Mouse (Mus musculus) E14TG2a.4 (cell line): Measurements from ENCODE around the gene Narfl.

ENCODE experiments used
- H3K27me3 ChIP-seq: 2 replicates; pipeline ENCODE4 v1.6.1; 2014; ENCODE audit warnings: low read length, control low read depth; ENCODE audit not compliant: insufficient read depth
- H3K36me3 ChIP-seq: 2 replicates; pipeline ENCODE4 v1.6.1; 2014; ENCODE audit warnings: low read length, control low read depth; ENCODE audit not compliant: insufficient read depth
- H3K4me1 ChIP-seq: replicated peaks from 2 replicates; pipeline ENCODE4 v1.6.1; 2014; ENCODE audit warnings: low read depth, low read length, control low read depth
- H3K4me3 ChIP-seq: replicated peaks from 2 replicates; pipeline ENCODE4 v1.5.1; 2014; ENCODE audit warnings: mild to moderate bottlenecking, low read length
- H3K9me3 ChIP-seq: 2 replicates; pipeline ENCODE4 v1.6.1; 2014; ENCODE audit warnings: low read length, control low read depth
- CTCF ChIP-seq: conservative IDR thresholded peaks from 2 replicates; pipeline ENCODE4 v1.5.1; 2014; ENCODE audit warnings: low read length
- NANOG ChIP-seq: IDR thresholded peaks from 2 replicates; pipeline ENCODE4 v1.6.1; 2014; ENCODE audit warnings: borderline replicate concordance, low read length, mixed read lengths
- POU5F1 ChIP-seq: IDR thresholded peaks from 2 replicates; pipeline ENCODE4 v1.6.1; 2014; ENCODE audit warnings: low read length, borderline replicate concordance

Narfl gene

DNA sequence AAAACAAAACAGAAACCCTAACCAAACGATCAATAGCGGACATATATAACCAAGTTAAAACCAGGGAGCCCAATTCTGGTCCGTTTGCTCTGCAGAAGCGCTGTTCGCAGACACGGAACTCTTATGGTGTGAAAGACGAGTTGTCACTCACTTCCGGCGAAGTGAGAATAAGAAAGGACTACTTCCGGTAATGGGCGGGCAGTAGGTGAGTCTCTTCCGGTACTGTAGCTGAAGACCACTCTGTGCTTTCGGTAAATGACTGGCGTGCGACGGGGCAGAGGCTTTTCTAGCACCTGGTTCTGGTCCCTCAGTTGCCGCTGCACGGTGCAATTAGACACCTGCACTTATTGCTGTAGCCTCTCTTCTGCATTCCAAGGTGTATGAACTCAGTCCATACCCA is 49.9 kb downstream of the Narfl start, which contains the start of gene Wdr24:
TSS of gene Wdr24 (plus strand) at position 176 of the 400 bp plus-strand sequence.
- Histone ChIP-seq H3K4me1 (peaks cover 70% of the 10 kb centered on the region), H3K27me3 (peaks cover 9% of the 10 kb centered on the region), H3K36me3 (peaks cover 37% of the 10 kb centered on the region), H3K4me3 (peak within 1 kb of the TSS; percentile 93), H3K9me3 (no peaks in the 10 kb centered on the region)
- TF ChIP-seq POU5F1 (no peak), NANOG (no peak), CTCF (no peak)

DNA sequence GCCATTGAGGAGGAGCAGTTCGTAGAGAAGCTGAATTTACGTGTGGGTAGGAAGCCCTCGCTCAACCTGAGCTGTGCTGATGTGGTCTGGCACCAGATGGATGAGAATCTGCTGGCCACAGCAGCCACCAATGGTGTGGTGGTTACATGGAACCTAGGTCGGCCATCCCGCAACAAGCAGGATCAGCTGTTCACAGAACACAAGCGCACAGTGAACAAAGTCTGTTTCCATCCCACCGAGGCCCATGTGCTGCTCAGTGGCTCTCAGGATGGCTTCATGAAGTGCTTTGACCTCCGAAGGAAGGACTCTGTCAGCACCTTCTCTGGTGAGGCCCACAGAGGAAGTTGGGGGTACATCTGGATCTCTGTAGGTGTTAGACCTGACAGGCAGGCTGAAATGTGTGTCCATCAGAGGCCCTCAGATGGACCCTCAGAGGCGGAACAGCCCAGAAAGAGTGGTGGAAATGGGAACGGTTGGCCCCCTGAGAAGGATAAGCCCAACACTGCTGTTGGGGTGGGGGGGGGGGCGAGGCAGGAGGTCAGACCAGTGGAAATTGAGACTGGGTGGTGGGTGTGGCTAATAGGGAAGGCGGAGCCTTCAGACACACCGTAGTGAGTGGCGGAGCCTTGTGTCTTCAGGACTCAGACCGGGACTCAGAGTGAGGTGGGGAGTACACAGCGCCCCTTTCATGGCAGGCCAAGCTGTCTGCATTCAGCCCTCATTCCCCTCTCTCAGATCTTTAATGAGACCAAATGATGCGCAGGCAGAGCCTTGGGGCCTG is 51.0 kb downstream of the Narfl start:
- no peak for TF ChIP-seq CTCF
- TF ChIP-seq NANOG, result no peak
- no peak for TF ChIP-seq POU5F1
- Histone ChIP-seq H3K4me1 (peaks cover 68% of the 10 kb centered on the region), H3K27me3 (no peaks in the 10 kb centered on the region), H3K4me3 (peak overlapping the region; percentile 93), H3K36me3 (peaks cover 40% of the 10 kb centered on the region), H3K9me3 (no peaks in the 10 kb centered on the region)

DNA sequence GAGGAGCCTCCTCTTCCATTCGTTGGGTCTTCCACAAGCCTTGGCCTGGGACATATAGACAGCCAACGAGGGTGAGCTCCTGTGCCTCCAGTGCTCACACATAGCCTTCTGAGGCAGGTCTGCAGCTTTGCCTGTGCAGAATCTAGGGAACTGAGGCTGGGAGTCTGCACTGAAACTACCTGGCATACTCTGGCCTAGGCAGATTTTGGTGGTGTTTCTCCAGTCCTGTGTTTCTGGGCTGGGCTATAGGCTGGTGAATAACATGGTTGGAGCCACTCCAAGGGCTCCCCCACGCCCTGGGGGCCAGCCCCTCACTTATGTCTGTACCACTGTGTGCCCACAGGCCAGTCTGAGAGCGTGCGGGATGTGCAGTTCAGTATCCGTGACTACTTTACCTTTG is 51.7 kb downstream of the Narfl start:
- peak overlapping the region; percentile 55 for H3K4me3 ChIP-seq
- TF ChIP-seq POU5F1 (no peak), NANOG (no peak)
- peaks cover 68% of the 10 kb centered on the region for H3K4me1 ChIP-seq
- H3K9me3 ChIP-seq, result no peaks in the 10 kb centered on the region
- no peaks in the 10 kb centered on the region for H3K27me3 ChIP-seq
- H3K36me3 ChIP-seq, result peaks cover 48% of the 10 kb centered on the region

DNA sequence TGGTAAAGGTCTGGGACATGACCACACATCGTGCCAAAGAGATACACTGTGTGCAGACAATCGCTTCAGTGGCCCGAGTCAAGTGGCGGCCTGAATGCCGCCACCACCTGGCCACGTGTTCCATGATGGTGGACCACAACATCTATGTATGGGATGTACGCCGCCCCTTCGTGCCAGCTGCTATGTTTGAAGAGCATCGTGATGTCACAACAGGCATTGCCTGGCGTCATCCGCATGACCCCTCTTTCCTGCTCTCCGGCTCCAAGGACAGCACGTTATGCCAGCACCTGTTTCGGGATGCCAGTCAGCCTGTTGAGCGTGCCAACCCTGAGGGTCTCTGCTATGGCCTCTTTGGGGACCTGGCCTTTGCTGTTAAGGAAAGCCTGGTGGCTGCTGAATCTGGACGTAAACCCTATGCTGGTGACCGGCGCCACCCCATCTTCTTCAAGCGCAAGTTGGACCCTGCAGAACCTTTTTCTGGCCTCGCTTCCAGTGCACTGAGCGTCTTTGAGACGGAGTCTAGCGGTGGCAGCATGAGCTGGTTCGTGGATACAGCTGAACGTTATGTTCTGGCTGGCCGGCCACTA is 52.5 kb downstream of the Narfl start:
- TF ChIP-seq POU5F1 (no peak), CTCF (no peak), NANOG (no peak)
- H3K4me3 ChIP-seq, result peak overlapping the region; percentile 55
- H3K4me1 ChIP-seq, result peaks cover 76% of the 10 kb centered on the region
- H3K36me3 ChIP-seq, result peaks cover 55% of the 10 kb centered on the region
- H3K9me3 ChIP-seq, result no peaks in the 10 kb centered on the region
- H3K27me3 ChIP-seq, result no peaks in the 10 kb centered on the region

DNA sequence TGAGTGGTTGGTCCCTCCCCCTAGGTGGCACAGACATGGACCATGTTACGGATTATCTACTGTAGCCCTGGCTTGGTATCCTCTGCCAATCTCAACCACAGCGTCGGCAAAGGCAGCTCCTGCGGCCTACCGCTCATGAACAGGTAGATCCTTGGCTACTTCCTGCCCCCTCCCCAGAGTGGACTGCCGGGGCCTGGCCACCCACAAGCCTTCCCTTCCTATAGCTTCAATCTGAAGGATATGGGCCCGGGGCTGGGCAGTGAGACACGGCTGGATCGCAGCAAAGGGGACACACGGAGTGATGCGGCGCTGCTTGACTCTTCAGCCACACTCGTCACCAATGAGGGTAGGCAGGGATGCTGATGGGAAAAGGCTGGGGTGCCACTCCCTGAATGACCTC is 53.4 kb downstream of the Narfl start:
- TF ChIP-seq CTCF, result no peak
- no peak for TF ChIP-seq NANOG
- no peak for TF ChIP-seq POU5F1
- Histone ChIP-seq H3K9me3 (no peaks in the 10 kb centered on the region), H3K27me3 (no peaks in the 10 kb centered on the region), H3K4me1 (peaks cover 85% of the 10 kb centered on the region), H3K4me3 (0 out of 2 replicates have a peak overlapping the region, but pooled peaks have one; percentile 95), H3K36me3 (peaks cover 65% of the 10 kb centered on the region)

DNA sequence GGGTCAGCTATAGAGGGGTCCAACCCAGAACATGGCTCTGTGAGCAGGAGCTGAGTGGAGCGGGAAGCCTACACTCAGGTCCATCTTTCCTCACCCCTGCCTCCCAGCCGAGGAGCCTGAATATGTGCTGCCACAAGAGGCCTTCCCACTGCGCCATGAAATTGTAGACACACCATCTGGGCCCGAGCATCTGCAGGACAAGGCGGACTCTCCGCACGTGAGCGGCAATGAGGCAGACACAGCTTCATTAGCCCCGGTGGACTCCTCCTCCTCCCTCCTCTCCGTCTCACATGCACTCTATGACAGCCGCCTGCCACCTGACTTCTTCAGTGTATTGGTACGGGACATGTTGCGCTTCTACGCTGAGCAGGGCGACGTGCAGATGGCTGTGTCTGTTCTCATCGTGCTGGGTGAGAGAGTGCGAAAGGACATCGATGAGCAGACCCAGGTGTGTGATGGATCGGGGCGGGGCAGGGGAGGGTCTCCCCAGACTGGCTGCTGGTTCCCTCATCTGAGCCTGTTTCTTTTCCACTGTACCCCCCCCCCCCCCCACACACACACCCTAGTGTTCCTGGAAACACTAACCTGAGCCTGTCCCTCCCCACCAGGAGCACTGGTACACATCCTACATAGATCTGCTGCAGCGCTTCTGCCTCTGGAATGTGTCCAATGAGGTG is 54.1 kb downstream of the Narfl start:
- TF ChIP-seq CTCF (no peak), POU5F1 (no peak), NANOG (no peak)

DNA sequence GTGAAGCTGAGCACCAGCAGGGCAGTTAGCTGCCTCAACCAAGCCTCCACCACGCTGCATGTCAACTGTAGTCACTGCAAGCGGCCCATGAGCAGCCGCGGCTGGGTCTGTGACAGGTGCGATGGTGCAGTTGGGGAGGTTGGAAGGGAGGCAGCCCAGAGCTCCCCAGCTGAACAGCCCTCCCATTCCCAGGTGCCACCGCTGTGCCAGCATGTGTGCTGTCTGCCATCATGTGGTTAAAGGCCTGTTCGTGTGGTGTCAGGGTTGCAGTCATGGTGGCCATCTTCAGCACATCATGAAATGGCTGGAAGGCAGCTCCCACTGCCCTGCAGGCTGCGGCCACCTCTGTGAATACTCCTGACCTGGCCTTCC is 54.6 kb downstream of the Narfl start:
- H3K9me3 ChIP-seq, result no peaks in the 10 kb centered on the region
- TF ChIP-seq POU5F1 (no peak), CTCF (no peak), NANOG (no peak)
- no peaks in the 10 kb centered on the region for H3K27me3 ChIP-seq
- peak overlapping the region; percentile 95 for H3K4me3 ChIP-seq
- H3K36me3 ChIP-seq, result peaks cover 65% of the 10 kb centered on the region
- H3K4me1 ChIP-seq, result peaks cover 83% of the 10 kb centered on the region

More for the DNA sequence above, 54.1 kb downstream of the Narfl start:
- Histone ChIP-seq H3K4me3 (peak overlapping the region; percentile 95), H3K27me3 (no peaks in the 10 kb centered on the region), H3K4me1 (peaks cover 86% of the 10 kb centered on the region), H3K9me3 (no peaks in the 10 kb centered on the region), H3K36me3 (peaks cover 65% of the 10 kb centered on the region)
